Mouse (Mus musculus): ENCODE measurements around the gene Obscn. TPM values are rescaled to one million over a fixed set of nuclear protein-coding genes. Genes with fewer than 3 reads are reported as not detected.
"Not testable (repeated sequence)": the region's sequence is repeated elsewhere in the genome, so short reads cannot be mapped to it uniquely, and the experiment has no call there.

Gene Obscn
- polyA plus RNA-seq, 1 experiment = 19.0 TPM

- peaks cover 4% of the 10 kb centered on the region for H3K4me1 ChIP-seq (ENCODE audit: control insufficient read depth, insufficient read depth, low read length)
- under 1% methylated on average over 49 of the region's 49 CpGs for WGBS
- DNase-seq = peak; percentile 80
- TF ChIP-seq CTCF (IDR thresholded peaks at IDR 0.05; ENCODE audit: insufficient read depth, low read length) (peak; percentile 44; the same call in 1 of the 2 replicates), POLR2A (IDR thresholded peaks at IDR 0.05; ENCODE audit: borderline replicate concordance, extremely low read depth, low read depth, low read length) (peak; percentile 86)
- peak within 1 kb of the TSS; percentile 90 for H3K4me3 ChIP-seq (replicated peaks; ENCODE audit: extremely low read depth, low read depth, low read length)
Observed at GRCm38 (mm10) chr11:58954420-58955142, 181.6 kb downstream of the Obscn start, which contains the start of the genes Hist3h2a and Trim17. Gene Hist3h2a, plus strand, starts transcription at chr11:58954685. Gene Trim17, plus strand, starts transcription at chr11:58954685.

GRCm38 (mm10) chr11:58954170-58954419 is 182.1 kb downstream of the Obscn start:
- peak; percentile 72 for DNase-seq
- 0 out of 2 replicates have a peak, but pooled peaks have one; percentile 4 for TF ChIP-seq POLR2A (IDR thresholded peaks at IDR 0.05; ENCODE audit: borderline replicate concordance, extremely low read depth, low read depth, low read length)
- under 1% methylated on average over 17 of the region's 17 CpGs for WGBS
- peak overlapping the region; percentile 89 for H3K4me3 ChIP-seq (replicated peaks; ENCODE audit: extremely low read depth, low read depth, low read length)
- H3K4me1 ChIP-seq (ENCODE audit: control insufficient read depth, insufficient read depth, low read length) = not testable (repeated sequence)

- DNase-seq = no peak
- TF ChIP-seq POLR2A (IDR thresholded peaks at IDR 0.05; ENCODE audit: borderline replicate concordance, extremely low read depth, low read depth, low read length) = 0 out of 2 replicates have a peak, but pooled peaks have one; percentile 14
- TF ChIP-seq CTCF (IDR thresholded peaks at IDR 0.05; ENCODE audit: insufficient read depth, low read length) = no peak
- 2% methylated on average over 33 of the region's 33 CpGs for WGBS
Observed at GRCm38 (mm10) chr11:58953351-58954169, 182.6 kb downstream of the Obscn start.

GRCm38 (mm10) chr11:58951210-58951609 is 185.0 kb downstream of the Obscn start:
- Histone ChIP-seq H3K4me1 (ENCODE audit: control insufficient read depth, insufficient read depth, low read length) (no peaks in the 10 kb centered on the region; the same call in 1 of the 2 replicates), H3K4me3 (replicated peaks; ENCODE audit: extremely low read depth, low read depth, low read length) (no peak overlapping the region)
- 78% methylated on average over 5 of the region's 5 CpGs for WGBS
- TF ChIP-seq POLR2A (IDR thresholded peaks at IDR 0.05; ENCODE audit: borderline replicate concordance, extremely low read depth, low read depth, low read length) (no peak), CTCF (IDR thresholded peaks at IDR 0.05; ENCODE audit: insufficient read depth, low read length) (no peak)
- DNase-seq = no peak

More at GRCm38 (mm10) chr11:58953351-58954169, 182.6 kb downstream of the Obscn start:
- Histone ChIP-seq H3K4me1 (ENCODE audit: control insufficient read depth, insufficient read depth, low read length) (peaks cover 4% of the 10 kb centered on the region), H3K4me3 (replicated peaks; ENCODE audit: extremely low read depth, low read depth, low read length) (peak overlapping the region; percentile 65)

GRCm38 (mm10) chr11:58949480-58950431 is 186.4 kb downstream of the Obscn start:
- 38% methylated on average over 20 of the region's 20 CpGs for WGBS
- no peak for TF ChIP-seq POLR2A (IDR thresholded peaks at IDR 0.05; ENCODE audit: borderline replicate concordance, extremely low read depth, low read depth, low read length)
- no peak for TF ChIP-seq CTCF (IDR thresholded peaks at IDR 0.05; ENCODE audit: insufficient read depth, low read length)
- no peaks in the 10 kb centered on the region for H3K4me1 ChIP-seq (ENCODE audit: control insufficient read depth, insufficient read depth, low read length)
- no peak overlapping the region for H3K4me3 ChIP-seq (replicated peaks; ENCODE audit: extremely low read depth, low read depth, low read length)
- no peak for DNase-seq

- 1% methylated on average over 48 of the region's 48 CpGs for WGBS
- Histone ChIP-seq H3K4me3 (replicated peaks; ENCODE audit: extremely low read depth, low read depth, low read length) (peak within 1 kb of the TSS; percentile 55), H3K4me1 (ENCODE audit: control insufficient read depth, insufficient read depth, low read length) (no peaks in the 10 kb centered on the region)
- TF ChIP-seq POLR2A (IDR thresholded peaks at IDR 0.05; ENCODE audit: borderline replicate concordance, extremely low read depth, low read depth, low read length) (peak; percentile 50; the same call in 1 of the 2 replicates), CTCF (IDR thresholded peaks at IDR 0.05; ENCODE audit: insufficient read depth, low read length) (no peak)
- no peak for DNase-seq
Observed at GRCm38 (mm10) chr11:58948542-58949479, 187.4 kb downstream of the Obscn start, which contains the start of gene Hist3h2ba. Gene Hist3h2ba, plus strand, starts transcription at chr11:58948920.

- WGBS = 18% methylated on average over 23 of the region's 23 CpGs
- TF ChIP-seq CTCF (IDR thresholded peaks at IDR 0.05; ENCODE audit: insufficient read depth, low read length) = no peak
- TF ChIP-seq POLR2A (IDR thresholded peaks at IDR 0.05; ENCODE audit: borderline replicate concordance, extremely low read depth, low read depth, low read length) = no peak
- H3K4me3 ChIP-seq (replicated peaks; ENCODE audit: extremely low read depth, low read depth, low read length) = no peak overlapping the region
- no peak for DNase-seq
- H3K4me1 ChIP-seq (ENCODE audit: control insufficient read depth, insufficient read depth, low read length) = no peaks in the 10 kb centered on the region
Observed at GRCm38 (mm10) chr11:58947798-58948528, 188.2 kb downstream of the Obscn start.
